Mouse (Mus musculus) ES-Bruce4 (cell line): Measurements from ENCODE around the gene Slc19a3. TPM values are rescaled to one million over a fixed set of nuclear protein-coding genes. Genes with fewer than 3 reads are reported as not detected.

Experiments used
- H3K27ac ChIP-seq: 2 replicates; pipeline ENCODE4 v1.5.1; 2012; ENCODE audit warnings: low read length, inconsistent platforms; ENCODE audit not compliant: insufficient read depth
- H3K27me3 ChIP-seq: 2 replicates; pipeline ENCODE4 v1.6.1; 2012; ENCODE audit warnings: mild to moderate bottlenecking, low read length, inconsistent platforms; ENCODE audit not compliant: control insufficient read depth, poor library complexity, insufficient read depth, severe bottlenecking
- H3K36me3 ChIP-seq: 2 replicates; pipeline ENCODE4 v1.6.1; 2012; ENCODE audit warnings: inconsistent platforms, mild to moderate bottlenecking, low read length, moderate library complexity; ENCODE audit not compliant: control insufficient read depth, poor library complexity, insufficient read depth, severe bottlenecking
- H3K4me1 ChIP-seq: one replicate; pipeline ENCODE4 v1.8.1; 2011; ENCODE audit warnings: low read length; ENCODE audit not compliant: control insufficient read depth, insufficient read depth
- H3K4me3 ChIP-seq: 2 replicates; pipeline ENCODE4 v1.5.1; 2011; ENCODE audit warnings: low read depth, mild to moderate bottlenecking, low read length
- H3K9ac ChIP-seq: 2 replicates; pipeline ENCODE4 v1.6.1; 2012; ENCODE audit warnings: low read depth, mild to moderate bottlenecking, inconsistent platforms; ENCODE audit not compliant: poor library complexity, severe bottlenecking
- H3K9me3 ChIP-seq: replicated peaks from 2 replicates; pipeline ENCODE4 v1.6.1; 2012; ENCODE audit warnings: mild to moderate bottlenecking, low read length, inconsistent platforms; ENCODE audit not compliant: control insufficient read depth, poor library complexity, insufficient read depth, severe bottlenecking
- CTCF ChIP-seq: IDR thresholded peaks from one replicate; pipeline ENCODE4 v1.8.1; 2011; ENCODE audit warnings: low read depth, low read length
- EP300 ChIP-seq: IDR thresholded peaks from 2 replicates; pipeline ENCODE4 v1.6.1; 2011; ENCODE audit warnings: low read depth, low read length; ENCODE audit not compliant: insufficient read depth
- POLR2A ChIP-seq: IDR thresholded peaks from one replicate; pipeline ENCODE4 v1.8.1; 2011; ENCODE audit warnings: low read length; ENCODE audit not compliant: insufficient read depth
- polyA plus RNA-seq: library from polyadenylated mRNA; stranded (reverse); fragments of >200 nt; gene quantifications from 2 replicates; pipeline ENCODE4 v1.2.4, GENCODE M21; 2011; ENCODE audit warnings: low read depth; ENCODE audit not compliant: missing spikeins, insufficient read depth, insufficient read length

Slc19a3 gene
- polyA plus RNA-seq, 1 experiment: 4.2 TPM

DNA sequence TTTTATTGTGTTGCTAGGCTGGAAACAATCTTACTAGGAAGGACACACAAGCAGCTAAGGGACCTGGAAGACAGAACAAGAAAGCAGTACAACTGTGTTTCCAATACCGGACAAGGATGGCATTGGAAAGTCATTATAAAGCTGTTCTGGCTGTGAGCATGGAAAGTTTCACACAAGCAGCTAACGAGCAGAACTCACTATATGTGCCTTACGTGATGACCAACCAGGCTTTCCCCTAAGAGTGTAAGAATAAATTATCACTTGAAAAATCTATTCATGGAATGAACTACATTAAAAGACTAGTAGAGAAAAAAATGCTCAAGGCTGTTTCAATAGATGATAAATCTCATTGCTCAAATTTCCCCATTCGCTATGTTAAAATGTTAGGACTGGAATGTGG, 28.3 kb upstream of the Slc19a3 start:
- no peak overlapping the region for H3K4me3 ChIP-seq
- no peaks in the 10 kb centered on the region for H3K36me3 ChIP-seq
- no peak overlapping the region for H3K27ac ChIP-seq
- no peaks in the 10 kb centered on the region for H3K4me1 ChIP-seq
- H3K27me3 ChIP-seq: no peaks in the 10 kb centered on the region
- H3K9me3 ChIP-seq: no peaks in the 10 kb centered on the region
- no peak for TF ChIP-seq CTCF
- no peak for TF ChIP-seq EP300
- no peak for TF ChIP-seq POLR2A
- no peak overlapping the region for H3K9ac ChIP-seq

- no peak overlapping the region for H3K27ac ChIP-seq
- H3K4me1 ChIP-seq: peaks cover 2% of the 10 kb centered on the region
- H3K9me3 ChIP-seq: no peaks in the 10 kb centered on the region
- H3K9ac ChIP-seq: no peak overlapping the region
- H3K4me3 ChIP-seq: no peak overlapping the region
- TF ChIP-seq EP300 (no peak), CTCF (no peak)
- H3K27me3 ChIP-seq: no peaks in the 10 kb centered on the region
- no peaks in the 10 kb centered on the region for H3K36me3 ChIP-seq
These were observed 26.6 kb upstream of the Slc19a3 start for GRCm38 (mm10) chr1:83064851-83065250.

DNA sequence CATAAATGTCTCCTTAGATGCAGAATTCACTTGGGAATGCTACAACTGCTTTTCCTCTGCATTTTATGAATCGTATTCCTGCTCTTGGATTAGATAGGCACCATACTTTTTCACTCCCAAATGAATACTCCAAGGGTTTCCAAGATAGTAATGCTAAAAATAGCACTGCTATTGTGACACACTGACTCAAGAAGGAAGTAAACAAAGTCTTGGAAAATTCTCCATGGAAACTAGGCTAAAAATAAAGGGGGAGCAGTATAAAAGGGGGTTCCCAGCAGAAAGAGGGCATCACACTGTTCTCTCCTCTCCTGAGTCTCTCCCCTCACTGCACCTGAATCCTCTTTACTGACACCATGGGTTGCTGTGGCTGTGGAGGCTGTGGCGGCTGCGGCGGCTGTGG, 22.4 kb upstream of the Slc19a3 start, which contains the start of gene Krtap28-13:
Gene Krtap28-13 (plus strand): TSS at position 288 of the 400 bp plus-strand sequence.
- no peak for TF ChIP-seq CTCF
- TF ChIP-seq POLR2A: no peak
- no peak for TF ChIP-seq EP300
- no peak within 1 kb of the TSS for H3K9ac ChIP-seq
- no peaks in the 10 kb centered on the region for H3K36me3 ChIP-seq
- peaks cover 2% of the 10 kb centered on the region for H3K4me1 ChIP-seq
- H3K27ac ChIP-seq: no peak within 1 kb of the TSS
- peak within 1 kb of the TSS; percentile 61 for H3K4me3 ChIP-seq
- H3K9me3 ChIP-seq: no peaks in the 10 kb centered on the region
- no peaks in the 10 kb centered on the region for H3K27me3 ChIP-seq

DNA sequence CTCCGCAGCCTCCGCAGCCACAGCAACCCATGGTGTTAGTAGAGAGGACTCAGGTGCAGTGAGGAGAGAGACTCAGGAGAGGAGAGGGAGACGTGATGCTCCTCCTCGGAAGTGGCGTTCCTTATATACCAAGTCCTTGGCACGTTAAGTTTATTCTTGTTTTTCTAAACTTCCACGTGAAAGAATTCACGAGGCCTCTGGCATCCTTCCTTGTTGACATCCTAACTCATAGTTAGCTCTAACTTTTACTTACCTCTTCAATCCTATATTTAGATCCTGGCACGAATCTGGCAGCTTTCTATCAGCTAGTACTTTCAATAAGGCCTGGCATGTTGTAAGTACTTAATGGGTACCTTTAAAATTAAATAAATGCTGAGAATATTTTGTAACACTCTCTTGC, 21.0 kb upstream of the Slc19a3 start, which contains the start of gene A030005K14Rik:
Gene A030005K14Rik (minus strand): TSS at position 101 of the 400 bp plus-strand sequence.
- H3K27ac ChIP-seq: no peak within 1 kb of the TSS
- no peaks in the 10 kb centered on the region for H3K9me3 ChIP-seq
- no peaks in the 10 kb centered on the region for H3K27me3 ChIP-seq
- H3K4me1 ChIP-seq: peaks cover 2% of the 10 kb centered on the region
- H3K4me3 ChIP-seq: no peak within 1 kb of the TSS
- H3K36me3 ChIP-seq: no peaks in the 10 kb centered on the region
- TF ChIP-seq CTCF (no peak), POLR2A (no peak), EP300 (no peak)
- H3K9ac ChIP-seq: no peak within 1 kb of the TSS

GRCm38 (mm10) chr1:83058481-83058880, 20.2 kb upstream of the Slc19a3 start:
- H3K9ac ChIP-seq: no peak overlapping the region
- H3K4me1 ChIP-seq: peaks cover 2% of the 10 kb centered on the region
- no peaks in the 10 kb centered on the region for H3K9me3 ChIP-seq
- H3K27ac ChIP-seq: no peak overlapping the region
- no peaks in the 10 kb centered on the region for H3K36me3 ChIP-seq
- H3K4me3 ChIP-seq: no peak overlapping the region
- TF ChIP-seq POLR2A: no peak
- TF ChIP-seq CTCF: no peak
- TF ChIP-seq EP300: no peak
- H3K27me3 ChIP-seq: no peaks in the 10 kb centered on the region

GRCm38 (mm10) chr1:83044882-83045427, 6.7 kb upstream of the Slc19a3 start, which contains the start of gene Gm47969:
Gene Gm47969 (plus strand): TSS chr1:83044932.
- H3K4me1 ChIP-seq: no peaks in the 10 kb centered on the region

More at GRCm38 (mm10) chr1:83044882-83045427, 6.7 kb upstream of the Slc19a3 start, which contains the start of gene Gm47969:
- Histone ChIP-seq H3K9ac (no peak within 1 kb of the TSS), H3K9me3 (no peaks in the 10 kb centered on the region; the same call in 1 of the 2 replicates), H3K27ac (no peak within 1 kb of the TSS), H3K4me3 (no peak within 1 kb of the TSS), H3K27me3 (no peaks in the 10 kb centered on the region), H3K36me3 (no peaks in the 10 kb centered on the region)
- TF ChIP-seq POLR2A (no peak), CTCF (no peak), EP300 (no peak)
